Mouse (Mus musculus) liver, adult 2 months (tissue): ENCODE data around the gene Stx3.

Experiments used
- CTCF ChIP-seq: fragments of 200-500 bp; IDR thresholded peaks from 2 replicates; pipeline ENCODE4 v1.5.1; 2011; ENCODE audit warnings: low read depth, low read length, control low read depth
- POLR2A ChIP-seq: fragments of 200-500 bp; IDR thresholded peaks from 2 replicates; pipeline ENCODE4 v1.6.1; 2011; ENCODE audit warnings: low read length, control low read depth; ENCODE audit not compliant: insufficient read depth; ENCODE audit errors: extremely low read depth

DNA sequence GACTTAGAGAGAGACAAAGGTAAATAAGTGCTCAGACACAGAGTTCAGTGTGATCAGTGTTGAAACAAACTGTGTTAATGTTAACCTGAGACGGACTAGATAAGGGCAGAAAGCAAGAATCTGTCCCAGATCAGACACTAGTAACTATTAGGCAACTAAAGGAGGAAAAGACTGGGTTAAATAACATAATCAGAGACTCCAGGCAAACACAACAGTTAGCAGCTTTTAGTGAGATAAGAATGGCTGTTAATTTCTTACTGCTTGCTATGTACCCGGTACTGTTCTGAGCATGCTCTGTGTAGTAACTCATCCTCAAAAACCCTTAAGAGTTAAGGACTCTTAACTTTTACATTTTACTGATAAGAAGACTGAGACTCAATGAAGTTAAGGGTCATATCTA, 93.3 kb downstream of the Stx3 start:
- TF ChIP-seq POLR2A (no peak), CTCF (no peak)
